Mouse (Mus musculus): ENCODE results near the gene Cx3cr1. TPM values are rescaled to one million over a fixed set of nuclear protein-coding genes. Genes with fewer than 3 reads are reported as not detected.
A peak's percentile ranks its signal among the peaks of the same experiment; 100 is the strongest.

Cx3cr1 gene
- polyA plus RNA-seq, 1 experiment from 2014 or later: not detected

GRCm38 (mm10) chr9:119894339-119895009, 175.2 kb downstream of the Cx3cr1 start, which contains the start of gene Wdr48:
TSS of gene Wdr48 (plus strand) at chr9:119894878.
- no peak for TF ChIP-seq CTCF (IDR thresholded peaks at IDR 0.05)
- in situ Hi-C loops (cut with MboI; ENCODE audit: low pct_unique_long_range_greater_than_20kb): loop anchor here (10.0 to 25.0 kb wide), 2 partner anchors 232 to 430 kb away; no protein-coding TSS in a partner anchor
- DNase-seq (ENCODE audit: low read depth, low spot score): peak; percentile 84
- ChIA-PET POLR2A (no interaction called here), CTCF (no interaction called here)
- ATAC-seq: peak; percentile 99
- H3K27me3 ChIP-seq: no peaks in the 10 kb centered on the region

- ChIA-PET CTCF (no interaction called here), POLR2A (no interaction called here)
- no peak for TF ChIP-seq CTCF (IDR thresholded peaks at IDR 0.05)
- in situ Hi-C loops (cut with MboI; ENCODE audit: low pct_unique_long_range_greater_than_20kb): loop anchor here (10.0 to 25.0 kb wide), 2 partner anchors 232 to 429 kb away; no protein-coding TSS in a partner anchor
- DNase-seq (ENCODE audit: low read depth, low spot score): no peak
- H3K27me3 ChIP-seq: no peaks in the 10 kb centered on the region
- no peak for ATAC-seq
Observed at GRCm38 (mm10) chr9:119893881-119894280, 175.8 kb downstream of the Cx3cr1 start.

GRCm38 (mm10) chr9:119890692-119891091, 179.0 kb downstream of the Cx3cr1 start:
- CTCF ChIA-PET: interaction anchor here (0.6 to 1.6 kb wide), 8 partner anchors 9 to 420 kb away, joined by 3 to 9 read pairs (median 4); no protein-coding TSS in a partner anchor
- peak; percentile 85 for TF ChIP-seq CTCF (IDR thresholded peaks at IDR 0.05)
- ATAC-seq (no peak), DNase-seq (ENCODE audit: low read depth, low spot score) (no peak)
- H3K27me3 ChIP-seq: no peaks in the 10 kb centered on the region
- POLR2A ChIA-PET: no interaction called here
- in situ Hi-C loops (cut with MboI; ENCODE audit: low pct_unique_long_range_greater_than_20kb): loop anchor here (10.0 to 25.0 kb wide), 2 partner anchors 228 to 426 kb away; no protein-coding TSS in a partner anchor

GRCm38 (mm10) chr9:119889446-119889845, 180.2 kb downstream of the Cx3cr1 start:
- no peak for DNase-seq (ENCODE audit: low read depth, low spot score)
- no peak for TF ChIP-seq CTCF (IDR thresholded peaks at IDR 0.05)
- ATAC-seq: no peak
- ChIA-PET POLR2A (no interaction called here), CTCF (no interaction called here)
- in situ Hi-C loops (cut with MboI; ENCODE audit: low pct_unique_long_range_greater_than_20kb): loop anchor here (10.0 to 25.0 kb wide), 2 partner anchors 95 to 227 kb away; no protein-coding TSS in a partner anchor
- no peaks in the 10 kb centered on the region for H3K27me3 ChIP-seq

GRCm38 (mm10) chr9:119888843-119889246, 180.8 kb downstream of the Cx3cr1 start:
- in situ Hi-C loops (cut with MboI; ENCODE audit: low pct_unique_long_range_greater_than_20kb): loop anchor here (10.0 to 25.0 kb wide), 2 partner anchors 94 to 227 kb away; no protein-coding TSS in a partner anchor
- POLR2A ChIA-PET: no interaction called here
- CTCF ChIA-PET: no interaction called here
- ATAC-seq: no peak
- H3K27me3 ChIP-seq: no peaks in the 10 kb centered on the region
- peak; percentile 27 for DNase-seq (ENCODE audit: low read depth, low spot score)
- TF ChIP-seq CTCF (IDR thresholded peaks at IDR 0.05): no peak

GRCm38 (mm10) chr9:119887144-119887901, 182.4 kb downstream of the Cx3cr1 start:
- in situ Hi-C loops (cut with MboI; ENCODE audit: low pct_unique_long_range_greater_than_20kb): loop anchor here (10.0 to 25.0 kb wide), 2 partner anchors 93 to 225 kb away; no protein-coding TSS in a partner anchor
- no peaks in the 10 kb centered on the region for H3K27me3 ChIP-seq
- DNase-seq (ENCODE audit: low read depth, low spot score) (no peak), ATAC-seq (no peak)
- POLR2A ChIA-PET: no interaction called here
- CTCF ChIA-PET: no interaction called here
- TF ChIP-seq CTCF (IDR thresholded peaks at IDR 0.05): no peak

- H3K27me3 ChIP-seq: peaks cover 6% of the 10 kb centered on the region
- in situ Hi-C loops (cut with MboI; ENCODE audit: low pct_unique_long_range_greater_than_20kb): no loop called here
- ChIA-PET POLR2A (no interaction called here), CTCF (no interaction called here)
- ATAC-seq (no peak), DNase-seq (ENCODE audit: low read depth, low spot score) (no peak)
- TF ChIP-seq CTCF (IDR thresholded peaks at IDR 0.05): no peak
Observed at GRCm38 (mm10) chr9:119854170-119854569, 215.5 kb downstream of the Cx3cr1 start.

- in situ Hi-C loops (cut with MboI; ENCODE audit: low pct_unique_long_range_greater_than_20kb): no loop called here
- CTCF ChIA-PET: interaction anchor here (1.3 kb wide), 2 partner anchors 10 to 23 kb away, joined by 3 to 6 read pairs; no protein-coding TSS in a partner anchor
- peaks cover 6% of the 10 kb centered on the region for H3K27me3 ChIP-seq
- DNase-seq (ENCODE audit: low read depth, low spot score) (no peak), ATAC-seq (no peak)
- peak; percentile 11 for TF ChIP-seq CTCF (IDR thresholded peaks at IDR 0.05)
- POLR2A ChIA-PET: no interaction called here
Observed at GRCm38 (mm10) chr9:119853071-119853846, 216.4 kb downstream of the Cx3cr1 start.

- no peak for DNase-seq (ENCODE audit: low read depth, low spot score)
- peaks cover 6% of the 10 kb centered on the region for H3K27me3 ChIP-seq
- TF ChIP-seq CTCF (IDR thresholded peaks at IDR 0.05): no peak
- ChIA-PET CTCF (interaction anchor here (1.3 kb wide), 2 partner anchors 9 to 22 kb away, joined by 3 to 6 read pairs; no protein-coding TSS in a partner anchor), POLR2A (no interaction called here)
- no peak for ATAC-seq
- in situ Hi-C loops (cut with MboI; ENCODE audit: low pct_unique_long_range_greater_than_20kb): no loop called here
Observed at GRCm38 (mm10) chr9:119852347-119853030, 217.2 kb downstream of the Cx3cr1 start.

Other genes starting within 250 kb of the Cx3cr1 start
- not detected for gene Scn11a, start 244.4 kb downstream of the Cx3cr1 start, polyA plus RNA-seq (2021)
- gene Wdr48, start 175.0 kb downstream of the Cx3cr1 start, polyA plus RNA-seq (2021): 38.7 TPM
- gene Gorasp1, start 132.3 kb downstream of the Cx3cr1 start, polyA plus RNA-seq (2021): 24.1 TPM
- 0.64 TPM for gene Ttc21a, start 132.3 kb downstream of the Cx3cr1 start, polyA plus RNA-seq (2021)
- 18.8 TPM for gene Csrnp1, start 85.2 kb downstream of the Cx3cr1 start, polyA plus RNA-seq (2021)
- 0.04 TPM for gene Xirp1, start 46.3 kb downstream of the Cx3cr1 start, polyA plus RNA-seq (2021)
- not detected for gene Ccr8, start 22.2 kb upstream of the Cx3cr1 start, polyA plus RNA-seq (2021)
- gene Slc25a38, start 40.5 kb upstream of the Cx3cr1 start, polyA plus RNA-seq (2021): 27.3 TPM
- 1,746 TPM for gene Rpsa, start 57.8 kb upstream of the Cx3cr1 start, polyA plus RNA-seq (2021)
- not detected for gene Mobp, start 79.8 kb upstream of the Cx3cr1 start, polyA plus RNA-seq (2021)
- 2.1 TPM for gene Myrip, start 231.6 kb upstream of the Cx3cr1 start, polyA plus RNA-seq (2021)

Measured in Patski (cell line).